Mouse (Mus musculus): ENCODE data around the gene Spout1.
"Not testable (repeated sequence)": the region's sequence is repeated elsewhere in the genome, so short reads cannot be mapped to it uniquely, and the experiment has no call there.

GRCm38 (mm10) chr2:30131240-30131639 lies 47.0 kb downstream of the Spout1 start:
- TF ChIP-seq TCF12 (IDR thresholded peaks at IDR 0.05; ENCODE audit: insufficient read depth, poor library complexity, severe bottlenecking); POLR2A (IDR thresholded peaks at IDR 0.05; ENCODE audit: insufficient read length, low read depth); MYOD1 (IDR thresholded peaks at IDR 0.05; ENCODE audit: control insufficient read depth in 1 of 3, insufficient read length in 2 of 3, low read depth in 2 of 3); MAX (IDR thresholded peaks at IDR 0.05; ENCODE audit: low read depth); USF1 (IDR thresholded peaks at IDR 0.05; ENCODE audit: low read depth); POLR2AphosphoS2 (IDR thresholded peaks at IDR 0.05; ENCODE audit: insufficient read length, low read depth); E2F4 (IDR thresholded peaks at IDR 0.05; ENCODE audit: insufficient read depth); MYOG (IDR thresholded peaks at IDR 0.05; ENCODE audit: control insufficient read depth in 1 of 3, insufficient read depth in 1 of 3, insufficient read length in 2 of 3, low read depth in 2 of 3); SRF (IDR thresholded peaks at IDR 0.05; ENCODE audit: control insufficient read depth, insufficient read length, low read depth); CEBPB (IDR thresholded peaks at IDR 0.05; ENCODE audit: insufficient read depth, poor library complexity, severe bottlenecking); REST (IDR thresholded peaks at IDR 0.05; ENCODE audit: insufficient read depth, insufficient read length); TCF3 (IDR thresholded peaks at IDR 0.05; ENCODE audit: insufficient read length, low read depth): not testable (repeated sequence)

All from myocyte (in vitro differentiated cells).